Mouse (Mus musculus) intestine, embryonic 16.5 days (tissue): Measurements from ENCODE around the gene Prss38. TPM values are rescaled to one million over a fixed set of nuclear protein-coding genes. Genes with fewer than 3 reads are reported as not detected.

Source experiments
- ATAC-seq: fragments of 200-750 bp; cut with Nextera tagmentation; 2 replicates; pipeline ENCODE4 v1.8.0; 2017; ENCODE audit warnings: moderate TSS enrichment, moderate library complexity
- H3K27ac ChIP-seq: fragments of 300-500 bp; sonication (generic); 2 replicates; pipeline ENCODE4 v1.5.1; 2014; ENCODE audit warnings: mild to moderate bottlenecking, low read length
- H3K27me3 ChIP-seq: fragments of 300-500 bp; sonication (generic); replicated peaks from 2 replicates; pipeline ENCODE4 v1.6.1; 2014; ENCODE audit warnings: low read length, control low read depth, mixed read lengths; ENCODE audit not compliant: control insufficient read depth, insufficient read depth
- H3K36me3 ChIP-seq: fragments of 300-500 bp; sonication (generic); 2 replicates; pipeline ENCODE4 v1.6.1; 2014; ENCODE audit warnings: low read length, control low read depth; ENCODE audit not compliant: control insufficient read depth, insufficient read depth
- H3K4me1 ChIP-seq: fragments of 300-500 bp; sonication (generic); 2 replicates; pipeline ENCODE4 v1.6.1; 2014; ENCODE audit warnings: low read length, control low read depth, mixed read lengths; ENCODE audit not compliant: control insufficient read depth, insufficient read depth
- H3K4me2 ChIP-seq: fragments of 300-500 bp; sonication (generic); 2 replicates; pipeline ENCODE4 v1.6.1; 2014; ENCODE audit warnings: low read depth, low read length, control low read depth
- H3K4me3 ChIP-seq: fragments of 300-500 bp; sonication (generic); 2 replicates; pipeline ENCODE4 v1.5.1; 2014; ENCODE audit warnings: mild to moderate bottlenecking, low read length
- H3K9ac ChIP-seq: fragments of 300-500 bp; sonication (generic); 2 replicates; pipeline ENCODE4 v1.6.1; 2014; ENCODE audit warnings: low read depth, low read length
- H3K9me3 ChIP-seq: fragments of 300-500 bp; sonication (generic); 2 replicates; pipeline ENCODE4 v1.6.1; 2016; ENCODE audit warnings: low read length, control low read depth; ENCODE audit not compliant: control insufficient read depth
- WGBS: fragments of 180-500 bp; shearing (Covaris S2); extraction: QIAGEN DNeasy Blood & Tissue Kit; methylation state at CpG from one replicate; pipeline ENCODE4 v1.1.7; 2014; 5-methylcytosine and 5-hydroxymethylcytosine counted together
- microRNA-seq: library from miRNA; unstranded; fragments of <30 nt; microRNA quantifications from one replicate; pipeline ENCODE4, GENCODE M21; 2016
- polyA plus RNA-seq: library from polyadenylated mRNA; unstranded; fragments of >200 nt; fragmentation: Nextera tagmentation; extraction: Ambion mirVana; gene quantifications from 2 replicates; pipeline ENCODE4 v1.2.1, GENCODE M21; 2015

Prss38 gene
- polyA plus RNA-seq, 1 experiment from 2014 or later: not detected

DNA sequence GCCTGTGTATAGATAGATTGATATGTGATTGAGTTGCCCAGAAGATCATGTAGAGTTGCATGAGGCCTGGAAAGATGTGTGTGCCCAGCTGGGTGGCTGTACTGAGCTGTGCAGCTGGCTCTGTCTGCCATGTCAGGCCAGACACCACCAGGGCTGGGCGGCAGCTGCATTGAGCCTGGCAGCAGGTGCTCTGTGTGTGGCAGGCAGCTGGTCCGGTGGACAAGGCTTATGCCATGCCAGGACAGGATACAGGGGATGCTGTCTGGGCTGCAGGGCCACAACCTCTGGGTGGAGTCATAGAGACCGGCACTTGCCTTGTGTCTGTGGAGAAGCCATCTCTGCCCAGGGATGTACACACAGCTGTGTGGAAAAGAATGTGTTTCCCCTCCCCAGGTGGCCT, 52.5 kb downstream of the Prss38 start:
- Histone ChIP-seq H3K4me2 (no peak overlapping the region), H3K9me3 (no peaks in the 10 kb centered on the region), H3K27me3 (no peaks in the 10 kb centered on the region), H3K27ac (no peak overlapping the region), H3K4me1 (peaks cover 6% of the 10 kb centered on the region; the same call in 1 of the 2 replicates), H3K4me3 (no peak overlapping the region), H3K36me3 (no peaks in the 10 kb centered on the region), H3K9ac (no peak overlapping the region)
- ATAC-seq: no peak
- WGBS: 86% methylated on average over 3 of the region's 3 CpGs

Small RNAs within 50 kb of the gene (microRNA-seq; reads per million reads assigned to microRNA genes)
- not detected for gene Gm24756

Other genes with a start within 250 kb of the Prss38 start
- 0.89 and 1.0 TPM in 2 replicates for gene Obscn, start 239.3 kb downstream of the Prss38 start, polyA plus RNA-seq
- 7.4 and 7.7 TPM in 2 replicates for gene Iba57, start 211.9 kb downstream of the Prss38 start, polyA plus RNA-seq
- gene Gjc2, start 192.4 kb downstream of the Prss38 start, polyA plus RNA-seq: 0.81 and 1.4 TPM in 2 replicates
- 114 and 115 TPM in 2 replicates for gene Guk1, start 183.4 kb downstream of the Prss38 start, polyA plus RNA-seq
- gene Mrpl55, start 173.2 kb downstream of the Prss38 start, polyA plus RNA-seq: 101 and 104 TPM in 2 replicates
- 32.7 and 33.1 TPM in 2 replicates for gene 2310033P09Rik, start 167.3 kb downstream of the Prss38 start, polyA plus RNA-seq
- gene Arf1, start 147.4 kb downstream of the Prss38 start, polyA plus RNA-seq: 733 and 751 TPM in 2 replicates
- gene Wnt3a, start 84.9 kb downstream of the Prss38 start, polyA plus RNA-seq: not detected in 2 replicates
- gene Wnt9a, start 68.7 kb downstream of the Prss38 start, polyA plus RNA-seq: 4.2 and 4.4 TPM in 2 replicates
- gene Jmjd4, start 74.4 kb upstream of the Prss38 start, polyA plus RNA-seq: 7.4 and 8.1 TPM in 2 replicates
- 74.4 and 76.8 TPM in 2 replicates for gene Snap47, start 75.5 kb upstream of the Prss38 start, polyA plus RNA-seq
- 4.3 and 4.6 TPM in 2 replicates for gene Zfp867, start 96.8 kb upstream of the Prss38 start, polyA plus RNA-seq
- 13.8 and 14.7 TPM in 2 replicates for gene Zkscan17, start 151.1 kb upstream of the Prss38 start, polyA plus RNA-seq
- 0.35 and 0.51 TPM in 2 replicates for gene Nlrp3, start 165.9 kb upstream of the Prss38 start, polyA plus RNA-seq
- not detected in 2 replicates for gene Olfr222, start 200.6 kb upstream of the Prss38 start, polyA plus RNA-seq
- gene Olfr223, start 217.6 kb upstream of the Prss38 start, polyA plus RNA-seq: not detected in 2 replicates